Mouse (Mus musculus) CD4-positive, CD25-positive, alpha-beta regulatory T cell, adult 2 months (primary cell): ENCODE measurements around the gene Lsm10.
A peak's percentile ranks its signal among the peaks of the same experiment; 100 is the strongest.
"Not testable (repeated sequence)": the region's sequence is repeated elsewhere in the genome, so short reads cannot be mapped to it uniquely, and the experiment has no call there.

Experiments used
- DNase-seq: peaks from one replicate; pipeline ENCODE4 v3.0.0-alpha.2; 2012; ENCODE audit warnings: low read depth, low spot score

The Lsm10 gene

DNA sequence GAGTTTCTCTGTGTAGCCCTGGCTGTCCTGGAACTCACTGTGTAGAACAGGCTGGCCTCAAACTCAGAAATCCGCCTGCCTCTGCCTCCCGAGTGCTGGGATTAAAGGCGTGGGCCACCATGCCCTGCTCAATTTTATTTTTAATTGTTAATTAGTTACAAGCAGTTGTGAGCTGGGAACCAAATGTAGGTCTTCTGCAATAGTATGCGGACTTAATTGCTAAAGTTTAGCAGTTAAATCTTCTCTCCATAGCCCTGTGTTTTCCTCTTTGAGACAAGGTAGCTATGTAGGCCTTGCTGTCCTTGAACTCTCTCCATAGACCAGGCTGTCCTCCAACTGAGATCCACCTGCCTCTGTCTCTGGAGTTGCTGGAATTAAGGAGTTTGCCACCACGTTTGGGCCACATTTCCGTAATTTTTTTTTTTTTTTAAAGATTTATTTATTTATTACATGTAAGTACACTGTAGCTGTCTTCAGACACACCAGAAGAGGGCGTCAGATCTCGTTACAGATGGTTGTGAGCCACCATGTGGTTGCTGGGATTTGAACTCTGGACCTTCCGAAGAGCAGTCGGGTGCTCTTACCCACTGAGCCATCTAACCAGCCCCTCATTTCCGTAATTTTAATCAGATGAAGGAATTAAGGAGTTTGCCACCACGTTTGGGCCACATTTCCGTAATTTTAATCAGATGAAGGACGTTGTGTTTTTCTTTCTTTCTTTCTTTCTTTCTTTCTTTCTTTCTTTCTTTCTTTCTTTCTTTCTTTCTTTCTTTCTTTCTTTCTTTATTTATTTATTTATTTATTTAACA lies 597 bp upstream of the Lsm10 start:
- DNase-seq = not testable (repeated sequence)

DNA sequence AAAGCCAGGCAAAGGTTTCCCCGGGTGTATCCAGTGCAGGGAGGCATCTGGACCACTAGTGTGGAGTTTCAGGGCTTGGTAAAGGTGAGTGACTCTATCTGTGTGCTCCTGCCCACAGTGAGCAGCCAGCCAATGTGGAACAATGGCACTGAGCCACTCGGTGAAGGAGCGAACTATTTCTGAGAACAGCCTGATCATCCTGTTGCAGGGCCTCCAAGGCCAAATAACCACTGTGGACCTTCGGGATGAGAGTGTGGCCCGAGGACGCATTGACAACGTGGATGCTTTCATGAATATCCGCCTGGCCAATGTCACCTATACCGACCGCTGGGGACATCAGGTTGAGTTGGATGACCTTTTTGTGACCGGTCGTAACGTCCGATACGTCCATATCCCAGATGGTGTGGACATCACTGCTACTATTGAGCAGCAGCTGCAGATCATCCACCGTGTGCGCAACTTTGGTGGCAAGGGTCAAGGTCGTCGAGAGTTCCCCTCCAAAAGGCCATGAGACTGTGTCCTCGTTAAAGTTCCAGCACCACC lies 1.4 kb downstream of the Lsm10 start:
- no peak for DNase-seq

DNA sequence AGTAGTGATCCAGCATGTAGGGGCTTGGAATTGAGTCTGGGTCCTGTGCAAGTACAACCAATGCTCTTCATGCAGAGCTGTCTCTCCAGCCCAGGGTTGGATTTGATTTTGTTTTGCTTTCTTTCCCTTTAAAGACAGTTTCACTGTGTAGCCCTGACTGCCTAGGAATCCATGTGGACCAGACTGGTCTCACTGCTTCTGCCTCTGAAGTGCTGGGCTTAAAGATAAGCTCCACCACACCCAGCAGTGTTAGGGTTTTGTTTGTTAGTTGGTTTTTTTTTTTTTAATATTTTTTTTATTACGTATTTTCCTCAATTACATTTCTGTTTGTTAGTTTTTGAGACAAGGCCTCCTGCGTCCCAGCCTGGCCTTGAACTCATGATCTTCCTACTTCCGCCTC lies 2.9 kb downstream of the Lsm10 start:
- DNase-seq = no peak

DNA sequence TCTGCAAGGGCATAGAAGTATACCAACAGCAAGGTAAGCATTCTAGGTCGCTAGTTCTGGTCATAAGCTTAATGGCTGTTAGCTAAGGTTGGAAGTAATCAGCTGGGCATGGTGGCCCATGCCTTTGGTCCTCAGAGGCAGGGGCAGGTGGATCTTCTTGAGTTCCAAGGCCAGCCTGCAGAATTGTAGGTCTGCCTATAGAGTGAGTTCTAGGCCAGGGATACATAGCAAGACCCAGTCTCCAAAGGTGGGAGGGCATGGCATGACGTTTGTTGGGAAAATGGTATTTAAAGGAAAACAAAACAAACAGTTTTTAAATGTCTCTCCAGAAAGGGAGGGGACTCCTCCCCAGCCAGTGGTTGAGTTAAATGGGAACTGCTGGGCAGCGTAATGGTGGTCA lies 4.3 kb downstream of the Lsm10 start:
- DNase-seq = no peak

DNA sequence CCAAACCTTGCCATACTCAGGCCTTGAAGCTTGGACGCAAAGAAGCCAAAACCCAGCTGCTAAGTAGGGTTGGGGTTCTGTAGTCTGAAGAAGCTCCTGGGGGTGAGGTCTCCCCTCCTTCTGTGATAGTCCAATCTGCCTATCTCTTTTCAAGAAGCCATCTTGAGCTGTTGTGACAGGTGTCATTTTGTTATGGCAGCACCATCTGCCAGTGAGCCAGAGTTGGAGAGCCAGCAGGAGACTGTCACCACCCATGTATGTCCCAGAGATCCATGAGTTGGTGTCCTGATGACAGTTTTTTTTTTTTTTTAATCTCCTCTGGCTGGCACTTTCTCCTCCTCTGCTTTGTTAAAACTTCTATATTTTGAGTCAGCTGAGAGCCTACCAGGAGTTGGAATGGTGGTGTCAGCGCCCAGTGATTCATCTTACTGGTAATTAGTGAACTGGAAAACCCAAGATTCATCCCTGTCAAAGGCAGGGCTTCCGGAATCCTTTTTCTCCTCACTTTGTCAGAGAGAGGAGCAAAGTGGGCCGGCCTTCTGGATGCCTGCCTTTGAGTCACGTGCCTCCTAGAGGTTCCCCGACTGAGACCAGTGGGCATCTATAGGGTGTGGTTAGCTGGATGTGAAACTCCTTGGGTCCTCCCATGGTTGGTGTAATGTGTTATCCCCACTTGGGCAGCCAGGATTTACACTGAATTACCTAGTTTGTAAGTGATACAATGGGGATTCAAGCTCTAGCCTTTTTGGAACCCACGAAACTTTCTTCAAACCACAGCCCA lies 5.8 kb downstream of the Lsm10 start:
- no peak for DNase-seq

DNA sequence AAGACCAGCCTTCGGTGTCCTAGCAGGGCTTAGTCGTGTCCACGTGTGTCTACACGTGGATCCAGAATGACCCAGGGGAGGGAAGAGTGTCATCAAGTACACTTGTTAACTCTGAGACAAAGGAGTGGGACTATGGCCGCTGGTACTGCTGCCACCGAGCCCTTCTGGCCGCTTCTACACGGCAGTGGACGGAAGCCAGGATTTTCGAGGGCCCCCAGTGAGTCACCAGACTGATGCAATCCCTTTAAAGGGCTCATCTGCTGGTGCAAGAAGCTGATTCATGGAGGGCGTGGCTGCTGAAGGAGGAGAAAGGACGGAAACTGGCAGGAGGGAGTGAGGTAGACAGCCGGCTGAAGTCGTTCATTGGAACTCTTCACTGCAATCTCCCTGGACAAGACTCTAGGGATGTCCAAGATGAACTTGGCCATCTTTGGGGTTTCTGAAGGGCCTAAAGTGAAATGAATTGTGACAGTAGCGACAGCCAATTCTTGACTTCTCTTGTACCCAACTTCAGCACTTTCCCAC lies 6.7 kb downstream of the Lsm10 start:
- peak; percentile 80 for DNase-seq

DNA sequence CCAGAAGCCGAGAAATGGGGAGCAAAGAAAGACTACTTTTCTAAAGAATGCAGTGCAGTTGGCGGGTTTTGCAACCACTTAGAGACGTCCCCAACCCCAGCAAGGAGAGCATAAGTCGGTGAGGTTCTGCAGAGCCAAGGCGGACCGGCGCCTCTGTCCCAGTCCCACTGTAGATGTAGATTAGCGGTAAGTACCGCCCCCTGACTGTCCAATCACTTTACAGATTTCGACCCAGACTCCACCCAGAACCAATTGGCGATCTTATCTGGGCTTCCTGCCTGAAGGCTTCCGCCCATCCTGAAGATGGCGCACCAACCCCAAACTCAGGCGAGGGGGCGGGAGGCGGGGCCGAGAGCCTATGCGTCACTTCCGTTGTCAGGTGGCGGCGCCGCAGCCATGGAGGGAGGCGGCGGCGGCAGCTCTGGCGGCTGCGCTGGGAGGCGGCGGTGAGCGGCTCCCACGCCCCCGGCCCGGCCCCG lies 7.2 kb downstream of the Lsm10 start, which contains the start of gene Stk40:
Stk40 (plus strand) TSS at position 368 of the 479 bp plus-strand sequence.
- DNase-seq = peak; percentile 99

DNA sequence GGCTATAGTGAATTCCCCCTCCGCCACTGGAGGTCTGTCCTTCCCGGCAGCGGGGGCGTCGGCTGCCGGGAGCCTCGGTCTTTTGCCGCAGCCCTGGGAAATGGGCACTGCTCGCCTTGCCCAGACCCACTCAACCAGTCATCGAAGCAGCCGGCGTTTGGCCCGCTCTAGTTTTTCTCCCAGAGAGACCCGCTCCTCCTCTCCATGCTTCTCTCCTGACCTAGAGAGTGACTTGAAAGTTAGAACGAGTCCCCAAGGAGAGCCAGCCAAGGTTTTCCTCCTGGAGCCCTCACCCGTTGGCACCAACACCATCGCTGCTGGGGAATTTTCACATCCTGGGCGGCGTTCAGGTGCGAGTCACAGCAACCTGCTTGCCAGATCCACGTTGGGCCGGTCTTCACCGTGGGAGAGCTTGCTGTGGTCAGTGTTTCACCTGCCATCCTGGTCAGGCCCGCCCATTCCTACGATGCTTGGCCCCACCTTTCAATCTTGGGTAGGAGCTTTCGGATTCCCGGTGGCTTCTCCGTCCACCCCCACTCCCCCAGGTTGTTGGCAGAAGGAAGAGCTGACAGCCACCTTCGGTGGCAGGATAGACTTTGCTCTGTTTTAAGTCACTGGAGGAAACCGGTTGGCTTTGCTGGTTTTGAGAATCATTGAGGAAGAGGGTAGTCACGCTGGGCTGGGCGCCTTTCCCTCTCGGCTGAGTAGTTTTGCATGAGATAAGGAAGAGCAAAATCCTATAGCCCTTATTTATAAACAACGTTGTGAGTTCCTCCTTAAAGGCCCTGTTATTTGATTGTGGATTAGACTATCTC lies 8.0 kb downstream of the Lsm10 start:
- DNase-seq = peak; percentile 42

DNA sequence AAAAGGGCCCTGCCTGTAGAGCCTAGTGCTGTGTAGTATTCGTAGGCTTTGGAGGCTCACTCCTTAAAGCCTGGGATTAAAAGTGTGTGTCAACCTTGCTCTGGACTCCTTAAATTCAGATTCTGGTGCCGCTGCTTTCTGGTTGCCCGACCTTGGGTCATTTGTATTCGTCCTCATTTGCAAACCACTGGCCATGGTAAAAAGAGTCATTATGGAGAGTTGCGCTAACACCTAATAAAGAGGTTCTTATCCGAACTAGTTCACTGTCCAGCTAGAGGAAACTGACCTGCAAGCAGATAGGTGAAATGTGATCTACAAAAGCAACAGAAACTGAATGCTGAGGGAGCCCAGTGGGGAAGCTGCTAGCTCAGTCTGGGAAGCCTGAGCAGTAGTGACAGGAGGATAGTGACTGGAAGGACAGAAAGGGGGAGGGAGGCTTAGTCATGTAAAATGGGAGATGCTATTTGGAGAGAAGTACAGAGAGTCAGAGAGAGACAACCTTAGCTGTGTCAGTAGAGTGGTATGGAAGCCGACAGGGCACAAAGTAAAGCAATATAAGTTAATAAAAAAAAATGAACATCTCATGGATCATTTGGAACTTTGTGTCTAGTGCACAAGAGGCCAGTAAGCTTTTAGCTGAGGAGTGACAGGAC lies 8.8 kb downstream of the Lsm10 start:
- no peak for DNase-seq

DNA sequence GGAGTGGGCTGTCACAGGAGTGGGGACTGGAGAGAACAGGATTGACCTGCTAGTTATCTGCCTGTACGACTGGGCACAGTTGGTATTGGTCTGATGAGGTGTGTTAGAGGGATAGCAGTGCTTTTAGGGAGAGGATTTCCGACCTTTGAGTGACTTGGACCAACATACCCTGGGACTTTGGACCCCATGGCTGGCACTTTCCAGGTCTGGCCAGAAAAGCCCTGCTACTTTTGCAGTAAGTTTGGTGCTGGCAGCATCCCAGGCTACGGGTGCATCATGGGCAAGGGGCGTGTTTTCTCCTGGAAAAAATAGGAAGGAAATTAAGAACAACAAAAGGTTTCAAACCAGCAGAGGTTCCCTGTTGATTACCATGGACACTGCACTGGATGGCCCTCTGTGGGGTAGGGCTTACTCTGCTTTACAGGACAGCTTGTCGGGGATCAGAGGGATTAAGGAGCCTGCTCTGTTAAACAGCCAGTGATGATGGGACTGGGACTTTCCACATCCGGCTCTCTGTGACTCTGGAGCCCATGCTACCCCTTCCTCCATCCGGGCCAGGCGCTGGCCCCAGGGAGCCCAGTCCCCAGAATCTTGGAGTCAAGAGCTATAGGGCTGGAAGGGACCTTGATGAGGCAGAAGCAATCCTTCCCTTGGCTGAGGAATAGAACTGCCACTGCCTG lies 11.8 kb downstream of the Lsm10 start:
- DNase-seq = no peak

DNA sequence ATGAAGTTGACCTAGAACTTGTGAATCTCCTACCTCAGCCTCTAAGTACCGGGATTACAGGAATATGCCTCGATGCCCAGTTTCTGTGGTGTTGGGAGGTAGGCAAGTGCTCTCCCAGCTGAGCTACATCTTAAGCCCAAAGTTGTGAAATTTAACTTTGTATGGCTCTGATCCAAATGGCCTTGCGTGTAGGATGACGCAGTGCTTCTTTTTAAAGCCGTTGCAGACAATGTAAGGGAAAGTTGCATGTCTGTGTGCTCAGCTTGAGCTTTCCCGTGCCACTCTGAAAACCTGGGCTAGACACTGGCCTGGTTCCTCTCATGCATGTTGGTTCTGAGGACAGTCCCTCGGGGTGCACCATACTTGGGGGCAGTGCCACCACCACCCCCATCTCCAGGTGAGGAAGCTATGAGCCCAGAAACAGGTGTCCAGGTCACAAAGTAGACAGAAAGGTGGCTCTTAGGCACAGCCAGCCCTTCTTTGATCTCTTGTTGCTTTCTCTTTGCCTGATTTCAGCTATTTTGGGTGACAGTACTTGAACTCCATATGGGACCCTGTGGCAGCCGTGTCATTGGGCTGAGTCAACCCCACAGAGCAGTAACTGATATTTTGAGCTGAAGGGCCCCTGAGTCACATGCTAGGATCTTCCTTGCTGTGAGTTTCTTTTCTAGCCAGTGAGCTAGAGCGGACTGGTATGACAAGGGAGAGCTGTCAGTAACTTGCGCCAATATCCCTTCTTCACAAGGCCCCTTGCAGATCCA lies 13.4 kb downstream of the Lsm10 start:
- peak; percentile 58 for DNase-seq

DNA sequence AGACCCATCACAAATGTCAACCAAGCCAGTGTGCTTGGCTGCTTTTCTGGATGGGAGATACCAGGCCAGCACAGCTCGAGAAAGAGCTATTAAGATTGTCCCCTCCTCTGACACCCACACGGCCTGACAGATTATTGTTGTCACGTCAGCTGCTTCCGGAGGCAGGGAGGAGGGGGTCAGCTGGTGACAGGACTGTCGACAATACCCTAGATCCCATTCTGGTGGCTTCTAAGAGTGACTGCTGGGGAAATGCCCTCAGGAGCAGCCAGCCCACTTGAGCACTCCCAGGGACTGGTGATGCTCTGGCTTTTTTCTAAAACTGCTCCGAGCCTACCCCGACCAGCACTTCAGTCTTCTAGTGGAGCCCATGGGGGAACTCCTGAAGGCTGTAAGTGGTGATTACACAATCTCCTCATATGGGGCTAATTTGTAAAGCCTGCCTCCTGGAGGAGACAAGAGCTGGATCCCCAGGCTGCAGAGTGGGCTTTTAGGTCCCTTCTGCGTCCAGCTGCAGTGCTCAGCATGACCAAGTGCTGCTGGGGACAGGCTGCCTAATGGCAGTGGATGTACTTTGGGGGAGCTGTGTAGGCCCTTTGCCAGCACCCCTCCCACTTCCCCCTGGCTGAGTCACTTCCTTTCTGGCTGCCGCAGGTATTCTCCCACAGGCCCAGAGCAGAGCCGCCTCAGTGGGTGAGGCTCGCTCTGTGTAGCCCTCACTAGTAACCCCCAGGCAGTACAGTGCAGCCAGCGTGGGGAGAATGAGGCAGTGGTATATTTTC lies 14.1 kb downstream of the Lsm10 start:
- DNase-seq = peak; percentile 90

DNA sequence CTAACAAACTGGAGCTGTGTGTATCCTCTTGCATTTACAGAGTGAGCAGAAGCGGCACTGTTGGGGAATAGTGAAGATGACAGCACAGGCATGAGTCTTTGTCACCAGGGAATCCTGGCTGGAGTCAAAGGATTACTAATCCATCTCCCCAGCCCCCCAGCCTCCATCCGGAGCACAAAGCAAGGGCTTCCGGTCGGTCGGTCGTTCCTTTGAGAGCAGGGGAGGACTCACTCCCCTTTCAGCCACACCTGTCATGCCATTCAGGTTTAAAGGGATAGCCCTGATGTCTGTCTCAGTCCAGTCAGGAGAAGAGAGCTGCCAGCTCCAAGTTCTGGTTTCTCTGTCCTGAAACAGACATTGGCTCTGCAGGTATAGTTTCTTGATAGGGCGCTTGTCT lies 14.7 kb downstream of the Lsm10 start:
- DNase-seq = no peak

DNA sequence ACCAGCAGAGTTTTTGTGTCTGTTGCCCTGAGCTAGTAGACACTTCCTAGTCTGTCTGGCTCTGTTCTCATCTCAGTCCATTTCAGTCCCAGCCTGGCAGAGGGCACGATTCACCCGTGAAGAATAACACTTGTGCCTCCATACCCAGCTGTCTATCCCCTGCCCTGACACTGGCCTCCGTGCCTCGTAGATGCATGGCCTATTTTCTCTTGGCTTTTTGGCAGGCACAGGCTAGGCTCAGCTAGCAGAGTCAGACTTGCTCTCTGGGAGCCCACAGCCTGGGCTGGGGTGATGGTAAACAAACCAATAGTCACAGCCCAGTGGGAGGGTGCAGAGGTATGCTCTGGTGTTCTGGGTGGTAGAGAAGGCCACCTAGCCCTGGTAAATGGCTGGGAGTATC lies 16.8 kb downstream of the Lsm10 start:
- DNase-seq = no peak

DNA sequence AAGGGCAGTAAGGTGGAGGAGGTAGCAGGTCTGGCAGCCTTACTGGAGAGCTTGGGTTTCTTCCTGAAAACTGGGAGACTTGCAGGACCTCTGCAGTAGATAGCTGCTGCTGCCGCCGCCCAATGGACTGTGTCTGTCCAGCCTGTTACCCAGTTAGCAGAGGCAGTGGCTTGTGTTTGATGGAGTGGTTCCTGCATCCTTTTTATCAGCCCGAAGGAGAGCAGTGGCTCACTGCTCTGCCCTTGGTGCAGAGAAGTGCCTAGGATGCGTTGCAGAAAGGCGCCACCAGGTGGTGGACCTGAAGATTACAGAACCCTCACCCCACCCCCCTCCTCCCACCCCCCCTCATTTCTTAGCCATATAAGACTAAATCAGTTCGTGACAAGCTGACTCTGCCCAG lies 17.5 kb downstream of the Lsm10 start:
- peak; percentile 88 for DNase-seq

DNA sequence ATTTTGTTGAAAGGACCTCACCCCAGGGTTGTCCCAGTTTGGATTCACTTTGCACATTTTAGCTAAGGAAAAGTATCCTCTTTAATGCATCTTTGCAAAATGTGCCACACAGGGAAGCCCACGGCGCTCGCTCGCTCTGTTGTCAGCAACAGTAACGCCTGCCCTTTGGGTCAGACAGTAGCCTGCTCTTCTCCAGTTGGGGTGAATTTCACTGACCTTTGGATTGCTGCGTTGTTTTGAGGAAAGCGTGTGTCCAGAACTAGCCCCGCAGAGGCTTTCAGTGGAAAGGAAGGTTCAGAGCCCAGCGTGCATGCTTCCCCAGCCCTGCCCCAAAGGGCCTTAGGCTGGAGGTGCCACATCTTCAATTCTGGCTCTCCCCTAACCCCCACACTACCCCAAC lies 19.0 kb downstream of the Lsm10 start:
- no peak for DNase-seq

DNA sequence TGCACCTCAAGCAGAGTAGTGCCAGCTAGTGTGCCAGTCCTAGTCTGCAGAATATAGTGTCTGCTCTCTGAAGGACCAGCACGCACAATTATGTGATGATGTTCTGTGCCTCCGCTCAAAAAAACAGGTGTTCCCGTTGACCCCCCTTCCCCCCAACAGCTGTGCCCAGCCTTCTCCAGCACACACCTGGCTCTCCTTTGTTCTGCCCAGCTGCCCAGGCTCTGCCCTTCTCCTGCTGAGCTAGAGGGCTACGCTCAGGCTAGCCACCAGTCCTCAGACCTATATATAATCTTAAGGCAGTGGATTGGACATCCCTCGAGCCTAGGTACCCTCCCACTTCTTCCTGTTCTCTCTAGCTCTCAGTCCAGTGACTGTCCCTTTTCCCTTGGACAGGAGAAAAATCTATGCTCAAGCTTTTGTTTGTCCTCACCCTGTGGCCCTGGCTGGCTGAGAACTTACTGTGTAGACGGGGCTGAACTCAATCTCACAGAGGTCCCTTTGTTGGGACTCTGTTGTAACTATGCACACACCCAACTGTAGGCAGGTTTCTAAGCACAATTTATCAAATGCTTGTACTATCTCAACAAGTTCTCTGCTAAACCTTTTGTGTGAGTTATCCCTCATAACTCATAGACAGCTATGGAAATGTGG lies 19.6 kb downstream of the Lsm10 start:
- no peak for DNase-seq

DNA sequence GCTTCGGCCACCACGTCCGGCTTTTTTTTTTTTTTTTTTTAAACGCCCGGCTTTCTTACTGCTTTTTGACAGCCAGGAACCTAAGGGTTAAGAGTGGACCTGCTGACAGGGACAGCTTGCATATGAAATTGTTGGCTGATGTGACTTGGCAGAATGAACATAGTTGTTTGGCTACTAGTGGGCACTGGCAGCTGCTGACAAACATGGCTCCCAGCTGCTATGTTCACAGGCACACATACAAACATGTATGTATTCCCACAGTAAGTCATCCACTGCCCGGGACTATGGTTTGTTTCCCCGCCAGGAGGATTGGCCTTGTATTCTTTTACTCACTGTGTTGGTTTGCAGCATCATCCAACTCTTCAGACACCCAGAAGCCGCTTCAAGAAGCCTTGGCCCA lies 20.7 kb downstream of the Lsm10 start:
- no peak for DNase-seq
